Comparison of ENCODE assay signal across 14 mouse cellular contexts in genomic region chr11:69761868-69762267, GRCm38 (mm10). TPM values are rescaled to one million over a fixed set of nuclear protein-coding genes. Genes with fewer than 3 reads are reported as not detected.
DNase-seq lines count a peak whose midpoint lies in the region; ATAC-seq and TF ChIP-seq lines count a peak whose summit lies in the region.
"Had no signal": no experiment of that assay in that cellular context is flagged by ENCODE, and none has a peak within 500 bp of the region (broad histone marks: within the 10 kb centered on the region; RNA-seq: fewer than 3 reads in every experiment).

Slc35g3 (minus strand) TSS chr11:69761968.

- no peak within 1 kb of the TSS for H3K9ac ChIP-seq in kidney, embryonic 15.5 days
- H3K9ac ChIP-seq in neural tube, embryonic 13.5 days: 0 out of 2 replicates have a peak within 1 kb of the TSS, but pooled peaks have one; percentile 9

- H3K27me3 ChIP-seq in kidney, embryonic 15.5 days: no peaks in the 10 kb centered on the region
- H3K27me3 ChIP-seq in hindbrain, embryonic 10.5 days (ENCODE audit: insufficient read depth, poor library complexity, severe bottlenecking): peaks cover under 1% of the 10 kb centered on the region; the same call in 1 of the 2 replicates
- peaks cover 1% of the 10 kb centered on the region; the same call in 1 of the 2 replicates for H3K27me3 ChIP-seq in limb, embryonic 10.5 days (ENCODE audit: low read depth, poor library complexity, severe bottlenecking)
- no peaks in the 10 kb centered on the region for H3K27me3 ChIP-seq in neural tube, embryonic 13.5 days
- H3K27me3 ChIP-seq: limb, embryonic 13.5 days had no signal

- no peak for DNase-seq in kidney, postnatal 14 days
- no peak for DNase-seq in hindbrain, embryonic 10.5 days (ENCODE audit: low spot score)
- no peak for DNase-seq in limb, embryonic 10.5 days (ENCODE audit: low spot score)
- no peak for DNase-seq in layer of hippocampus, adult 8-10 months (ENCODE audit: low spot score in 2 of 2)
- DNase-seq in left cerebral cortex, adult 2 months (ENCODE audit: extremely low spot score in 1 of 2, low spot score in 2 of 2): no peak
- DNase-seq: cerebellum, adult 18-20 months; lung, postnatal 14 days; thymus, adult 18-20 months had no signal

- H3K4me1 ChIP-seq in kidney, embryonic 15.5 days: peaks cover 37% of the 10 kb centered on the region
- H3K4me1 ChIP-seq in hindbrain, embryonic 10.5 days (replicated peaks): peaks cover 47% of the 10 kb centered on the region
- H3K4me1 ChIP-seq in limb, embryonic 10.5 days: peaks cover 45% of the 10 kb centered on the region
- H3K4me1 ChIP-seq in neural tube, embryonic 13.5 days (replicated peaks): peaks cover 38% of the 10 kb centered on the region

- H3K36me3 ChIP-seq in kidney, embryonic 15.5 days: no peaks in the 10 kb centered on the region
- no peaks in the 10 kb centered on the region for H3K36me3 ChIP-seq in hindbrain, embryonic 10.5 days
- no peaks in the 10 kb centered on the region for H3K36me3 ChIP-seq in limb, embryonic 10.5 days
- H3K36me3 ChIP-seq in neural tube, embryonic 13.5 days: no peaks in the 10 kb centered on the region
- H3K36me3 ChIP-seq: limb, embryonic 13.5 days had no signal

- ATAC-seq in kidney, embryonic 15.5 days (replicated peaks; ENCODE audit: low FRiP score): no peak
- no peak for ATAC-seq in neural tube, embryonic 13.5 days (ENCODE audit: low read depth)

- no peaks in the 10 kb centered on the region for H3K9me3 ChIP-seq in kidney, embryonic 15.5 days (replicated peaks)
- H3K9me3 ChIP-seq in hindbrain, embryonic 10.5 days: no peaks in the 10 kb centered on the region
- no peaks in the 10 kb centered on the region for H3K9me3 ChIP-seq in limb, embryonic 10.5 days (replicated peaks)
- H3K9me3 ChIP-seq in neural tube, embryonic 13.5 days: no peaks in the 10 kb centered on the region
- H3K9me3 ChIP-seq: limb, embryonic 13.5 days had no signal

- H3K27ac ChIP-seq in kidney, embryonic 15.5 days: 0 out of 2 replicates have a peak within 1 kb of the TSS, but pooled peaks have one; percentile 100
- H3K27ac ChIP-seq in hindbrain, embryonic 10.5 days: peak within 1 kb of the TSS; percentile 97
- H3K27ac ChIP-seq in limb, embryonic 10.5 days: peak within 1 kb of the TSS; percentile 97
- H3K27ac ChIP-seq in neural tube, embryonic 13.5 days (replicated peaks): peak within 1 kb of the TSS; percentile 99
- no peak within 1 kb of the TSS for H3K27ac ChIP-seq in left cerebral cortex, adult 2 months

- TF ChIP-seq CTCF in left cerebral cortex, adult 2 months (IDR thresholded peaks at IDR 0.05): no peak

- H3K4me3 ChIP-seq in kidney, embryonic 15.5 days (replicated peaks): no peak within 1 kb of the TSS
- peak within 1 kb of the TSS; percentile 21 for H3K4me3 ChIP-seq in hindbrain, embryonic 10.5 days
- H3K4me3 ChIP-seq in limb, embryonic 10.5 days: peak within 1 kb of the TSS; percentile 14; the same call in 1 of the 2 replicates
- H3K4me3 ChIP-seq in neural tube, embryonic 13.5 days: no peak within 1 kb of the TSS
- no peak within 1 kb of the TSS for H3K4me3 ChIP-seq in left cerebral cortex, adult 2 months

- intact Hi-C loops in left cerebral cortex, adult 2 months (cut with DNase I): loop anchor here (1.0 kb wide), 1 partner anchor 74 kb away; no protein-coding TSS in a partner anchor

- no peak within 1 kb of the TSS for H3K4me2 ChIP-seq in kidney, embryonic 15.5 days
- H3K4me2 ChIP-seq in neural tube, embryonic 13.5 days: no peak within 1 kb of the TSS

- WGBS in kidney, embryonic 15.5 days: 63% methylated on average over 1 of the region's 1 CpGs
- WGBS in hindbrain, embryonic 10.5 days: 77% methylated on average over 1 of the region's 1 CpGs
- 85% methylated on average over 1 of the region's 1 CpGs for WGBS in limb, embryonic 10.5 days
- WGBS in neural tube, embryonic 13.5 days: 81% methylated on average over 1 of the region's 1 CpGs

RNA-seq across cellular contexts. Expression of gene Slc35g3, which starts in this region (rescaled TPM):
- 0.27 and 0.36 TPM in 2 replicates for polyA plus RNA-seq in kidney, embryonic 15.5 days (2015; fragmentation: Nextera tagmentation; extraction: Ambion mirVana)
- 0.50 TPM in 1 of 2 replicates, not detected in the other for polyA plus RNA-seq in hindbrain, embryonic 10.5 days (2016; fragmentation: Nextera tagmentation; extraction: Ambion mirVana)
- polyA plus RNA-seq in limb, embryonic 10.5 days (2016; fragmentation: Nextera tagmentation; extraction: Ambion mirVana): 0.09 and 0.10 TPM in 2 replicates
- 0.13 TPM in 1 of 2 replicates, not detected in the other for polyA plus RNA-seq in neural tube, embryonic 13.5 days (2015; fragmentation: Nextera tagmentation; extraction: Ambion mirVana)
- total RNA-seq in layer of hippocampus, adult 8-10 months (2022): not detected
- total RNA-seq in left cerebral cortex, adult 2 months (2021): not detected
- total RNA-seq: heart, adult 8-10 months had no signal
- polyA plus RNA-seq: frontal cortex, adult 2 months; intestine, embryonic 14.5 days; limb, embryonic 13.5 days had no signal

Comparison
In these comparisons a context has a peak if more than half of its experiments do, and no peak if none do; other contexts are left out.
1. H3K4me3 ChIP-seq: peak in hindbrain, embryonic 10.5 days (single experiment) and limb, embryonic 10.5 days (single experiment); none in kidney, embryonic 15.5 days (single experiment), neural tube, embryonic 13.5 days (single experiment) and left cerebral cortex, adult 2 months (single experiment).